Mouse (Mus musculus) midbrain, embryonic 11.5 days (tissue): ENCODE measurements around the gene Ccdc92b. TPM values are rescaled to one million over a fixed set of nuclear protein-coding genes. Genes with fewer than 3 reads are reported as not detected.

ENCODE experiments used
- ATAC-seq: fragments of 200-750 bp; cut with Nextera tagmentation; 2 replicates; pipeline ENCODE4 v1.8.0; 2017; ENCODE audit warnings: moderate TSS enrichment, moderate library complexity; ENCODE audit not compliant: low FRiP score
- DNase-seq: peaks from one replicate; pipeline ENCODE4 v3.0.0; 2015; ENCODE audit warnings: low spot score; ENCODE audit errors: missing footprints
- H3K27ac ChIP-seq: fragments of 300-500 bp; sonication (generic); 2 replicates; pipeline ENCODE4 v1.5.1; 2014; ENCODE audit warnings: low read depth, low read length
- H3K27me3 ChIP-seq: fragments of 300-500 bp; sonication (generic); 2 replicates; pipeline ENCODE4 v1.6.1; 2014; ENCODE audit warnings: mild to moderate bottlenecking, low read length, moderate library complexity, mixed read lengths; ENCODE audit not compliant: control insufficient read depth, insufficient read depth
- H3K36me3 ChIP-seq: fragments of 300-500 bp; sonication (generic); 2 replicates; pipeline ENCODE4 v1.6.1; 2014; ENCODE audit warnings: mild to moderate bottlenecking, low read length, moderate library complexity, mixed read lengths; ENCODE audit not compliant: control insufficient read depth, insufficient read depth
- H3K4me1 ChIP-seq: fragments of 300-500 bp; sonication (generic); 2 replicates; pipeline ENCODE4 v1.6.1; 2014; ENCODE audit warnings: low read length; ENCODE audit not compliant: control insufficient read depth, insufficient read depth
- H3K4me2 ChIP-seq: fragments of 300-500 bp; sonication (generic); 2 replicates; pipeline ENCODE4 v1.6.1; 2014; ENCODE audit warnings: mild to moderate bottlenecking, moderate library complexity
- H3K4me3 ChIP-seq: fragments of 300-500 bp; sonication (generic); 2 replicates; pipeline ENCODE4 v1.5.1; 2014; ENCODE audit warnings: low read depth, low read length
- H3K9ac ChIP-seq: fragments of 300-500 bp; sonication (generic); 2 replicates; pipeline ENCODE4 v1.6.1; 2014; ENCODE audit warnings: low read length
- H3K9me3 ChIP-seq: fragments of 300-500 bp; sonication (generic); 2 replicates; pipeline ENCODE4 v1.6.1; 2016; ENCODE audit warnings: low read length; ENCODE audit not compliant: control insufficient read depth
- WGBS: fragments of 180-500 bp; shearing (Covaris S2); extraction: QIAGEN DNeasy Blood & Tissue Kit; methylation state at CpG from one replicate; pipeline ENCODE4 v1.1.7; 2014; 5-methylcytosine and 5-hydroxymethylcytosine counted together
- polyA plus RNA-seq: library from polyadenylated mRNA; unstranded; fragments of >200 nt; fragmentation: Nextera tagmentation; extraction: Ambion mirVana; gene quantifications from 2 replicates; pipeline ENCODE4 v1.2.1, GENCODE M21; 2014

The Ccdc92b gene
- polyA plus RNA-seq, 1 experiment from 2014 or later = 1.6 TPM

GRCm38 (mm10) chr11:74584946-74585723 is 34.3 kb upstream of the Ccdc92b start:
- Histone ChIP-seq H3K9ac (no peak overlapping the region), H3K4me2 (no peak overlapping the region), H3K4me3 (no peak overlapping the region), H3K36me3 (no peaks in the 10 kb centered on the region), H3K4me1 (no peaks in the 10 kb centered on the region), H3K9me3 (no peaks in the 10 kb centered on the region), H3K27me3 (peaks cover 23% of the 10 kb centered on the region), H3K27ac (no peak overlapping the region)
- WGBS = 67% methylated on average over 10 of the region's 10 CpGs
- ATAC-seq = no peak
- DNase-seq = no peak

- Histone ChIP-seq H3K4me2 (no peak overlapping the region), H3K36me3 (no peaks in the 10 kb centered on the region), H3K9me3 (no peaks in the 10 kb centered on the region), H3K9ac (no peak overlapping the region), H3K27ac (no peak overlapping the region), H3K4me3 (no peak overlapping the region), H3K27me3 (peaks cover 35% of the 10 kb centered on the region), H3K4me1 (no peaks in the 10 kb centered on the region)
- ATAC-seq (no peak), DNase-seq (no peak)
- WGBS = 75% methylated on average over 5 of the region's 5 CpGs
Measured at GRCm38 (mm10) chr11:74586401-74586800, 33.0 kb upstream of the Ccdc92b start.

- H3K27me3 ChIP-seq = peaks cover 38% of the 10 kb centered on the region
- H3K27ac ChIP-seq = no peak overlapping the region
Measured at GRCm38 (mm10) chr11:74589401-74590238, 29.8 kb upstream of the Ccdc92b start.

GRCm38 (mm10) chr11:74590239-74590596 is 29.2 kb upstream of the Ccdc92b start:
- DNase-seq (no peak), ATAC-seq (no peak; the same call in 1 of the 2 replicates)
- Histone ChIP-seq H3K9ac (peak overlapping the region; percentile 51), H3K27me3 (peaks cover 38% of the 10 kb centered on the region), H3K4me3 (peak overlapping the region; percentile 44), H3K27ac (no peak overlapping the region), H3K36me3 (no peaks in the 10 kb centered on the region), H3K4me2 (peak overlapping the region; percentile 59), H3K4me1 (no peaks in the 10 kb centered on the region), H3K9me3 (no peaks in the 10 kb centered on the region)
- WGBS = 1% methylated on average over 25 of the region's 25 CpGs

More at GRCm38 (mm10) chr11:74589401-74590238, 29.8 kb upstream of the Ccdc92b start:
- Histone ChIP-seq H3K4me1 (no peaks in the 10 kb centered on the region), H3K36me3 (no peaks in the 10 kb centered on the region), H3K9me3 (no peaks in the 10 kb centered on the region), H3K4me2 (peak overlapping the region; percentile 59), H3K9ac (peak overlapping the region; percentile 51), H3K4me3 (peak overlapping the region; percentile 44)
- DNase-seq = peak; percentile 89
- WGBS = 2% methylated on average over 66 of the region's 66 CpGs
- peak; percentile 86 for ATAC-seq

GRCm38 (mm10) chr11:74590691-74591090 is 28.7 kb upstream of the Ccdc92b start:
- 30% methylated on average over 13 of the region's 13 CpGs for WGBS
- ATAC-seq = no peak
- H3K4me2 ChIP-seq = peak overlapping the region; percentile 59
- no peaks in the 10 kb centered on the region for H3K36me3 ChIP-seq
- H3K4me3 ChIP-seq = peak overlapping the region; percentile 44; the same call in 1 of the 2 replicates
- H3K9me3 ChIP-seq = no peaks in the 10 kb centered on the region
- peaks cover 38% of the 10 kb centered on the region for H3K27me3 ChIP-seq
- H3K9ac ChIP-seq = peak overlapping the region; percentile 24
- DNase-seq = no peak
- no peaks in the 10 kb centered on the region for H3K4me1 ChIP-seq
- no peak overlapping the region for H3K27ac ChIP-seq

- Histone ChIP-seq H3K4me3 (no peak overlapping the region), H3K36me3 (no peaks in the 10 kb centered on the region), H3K27me3 (peaks cover 38% of the 10 kb centered on the region), H3K9me3 (no peaks in the 10 kb centered on the region), H3K9ac (no peak overlapping the region), H3K4me2 (no peak overlapping the region), H3K4me1 (no peaks in the 10 kb centered on the region), H3K27ac (no peak overlapping the region)
- WGBS = 86% methylated on average over 3 of the region's 3 CpGs
- ATAC-seq (no peak), DNase-seq (no peak)
Measured at GRCm38 (mm10) chr11:74592246-74592645, 27.2 kb upstream of the Ccdc92b start.

- Histone ChIP-seq H3K9me3 (no peaks in the 10 kb centered on the region), H3K4me1 (no peaks in the 10 kb centered on the region), H3K27ac (no peak overlapping the region), H3K4me2 (no peak overlapping the region), H3K9ac (no peak overlapping the region), H3K27me3 (no peaks in the 10 kb centered on the region), H3K36me3 (no peaks in the 10 kb centered on the region), H3K4me3 (no peak overlapping the region)
- WGBS = 76% methylated on average over 4 of the region's 4 CpGs
- DNase-seq (no peak), ATAC-seq (no peak)
Measured at GRCm38 (mm10) chr11:74597283-74597989, 22.0 kb upstream of the Ccdc92b start.

GRCm38 (mm10) chr11:74597990-74598337 is 21.4 kb upstream of the Ccdc92b start:
- ATAC-seq = no peak
- H3K4me3 ChIP-seq = no peak overlapping the region
- no peak overlapping the region for H3K4me2 ChIP-seq
- no peaks in the 10 kb centered on the region for H3K9me3 ChIP-seq
- H3K9ac ChIP-seq = no peak overlapping the region
- no peak overlapping the region for H3K27ac ChIP-seq
- no peaks in the 10 kb centered on the region for H3K27me3 ChIP-seq
- H3K36me3 ChIP-seq = no peaks in the 10 kb centered on the region
- H3K4me1 ChIP-seq = no peaks in the 10 kb centered on the region
- DNase-seq = no peak

GRCm38 (mm10) chr11:74602286-74602685 is 17.1 kb upstream of the Ccdc92b start:
- ATAC-seq = no peak
- Histone ChIP-seq H3K9me3 (no peaks in the 10 kb centered on the region), H3K4me3 (no peak overlapping the region), H3K9ac (no peak overlapping the region), H3K27ac (no peak overlapping the region), H3K4me2 (no peak overlapping the region), H3K36me3 (no peaks in the 10 kb centered on the region), H3K4me1 (no peaks in the 10 kb centered on the region), H3K27me3 (no peaks in the 10 kb centered on the region)
- no peak for DNase-seq
- 88% methylated on average over 1 of the region's 1 CpGs for WGBS
